Mouse (Mus musculus) thymus, postnatal 4 days (tissue): Measurements from ENCODE around the gene Bmp2k.

Experiments
- DNase-seq: peaks from one replicate; pipeline ENCODE4 v3.0.0; 2021

Bmp2k gene

DNA sequence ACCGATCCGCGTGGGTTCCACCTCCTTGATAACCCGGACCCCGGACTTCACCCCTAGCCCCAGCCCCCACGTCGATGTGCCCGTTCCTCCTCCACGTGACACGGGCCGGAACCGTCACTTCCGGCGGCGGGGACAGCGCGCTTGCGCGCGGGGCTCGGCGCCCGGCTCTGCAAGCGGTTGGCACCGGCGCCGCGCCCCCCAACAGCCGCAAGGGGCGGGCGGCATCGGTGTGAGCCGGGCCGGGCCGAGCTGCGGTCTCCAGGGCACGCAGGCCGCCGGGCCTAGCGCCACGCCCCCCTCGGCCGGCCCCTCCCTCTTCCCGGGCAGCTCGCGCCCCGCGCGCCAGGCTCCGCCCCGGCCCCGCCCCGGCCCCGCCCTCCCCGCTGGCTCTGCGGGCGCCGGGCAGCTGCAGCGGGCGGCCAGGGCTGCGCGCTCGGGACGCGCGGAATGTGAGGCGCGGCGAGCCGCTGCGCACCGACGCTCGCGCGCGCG is at the start of gene Bmp2k:
Gene Bmp2k, plus strand, starts transcription at position 380 of the 492 bp plus-strand sequence.
- DNase-seq: peak; percentile 92

GRCm38 (mm10) chr5:96948856-96949527 is 48.5 kb upstream of the Bmp2k start:
- DNase-seq: no peak

GRCm38 (mm10) chr5:96949839-96950666 is 47.4 kb upstream of the Bmp2k start:
- no peak for DNase-seq

DNA sequence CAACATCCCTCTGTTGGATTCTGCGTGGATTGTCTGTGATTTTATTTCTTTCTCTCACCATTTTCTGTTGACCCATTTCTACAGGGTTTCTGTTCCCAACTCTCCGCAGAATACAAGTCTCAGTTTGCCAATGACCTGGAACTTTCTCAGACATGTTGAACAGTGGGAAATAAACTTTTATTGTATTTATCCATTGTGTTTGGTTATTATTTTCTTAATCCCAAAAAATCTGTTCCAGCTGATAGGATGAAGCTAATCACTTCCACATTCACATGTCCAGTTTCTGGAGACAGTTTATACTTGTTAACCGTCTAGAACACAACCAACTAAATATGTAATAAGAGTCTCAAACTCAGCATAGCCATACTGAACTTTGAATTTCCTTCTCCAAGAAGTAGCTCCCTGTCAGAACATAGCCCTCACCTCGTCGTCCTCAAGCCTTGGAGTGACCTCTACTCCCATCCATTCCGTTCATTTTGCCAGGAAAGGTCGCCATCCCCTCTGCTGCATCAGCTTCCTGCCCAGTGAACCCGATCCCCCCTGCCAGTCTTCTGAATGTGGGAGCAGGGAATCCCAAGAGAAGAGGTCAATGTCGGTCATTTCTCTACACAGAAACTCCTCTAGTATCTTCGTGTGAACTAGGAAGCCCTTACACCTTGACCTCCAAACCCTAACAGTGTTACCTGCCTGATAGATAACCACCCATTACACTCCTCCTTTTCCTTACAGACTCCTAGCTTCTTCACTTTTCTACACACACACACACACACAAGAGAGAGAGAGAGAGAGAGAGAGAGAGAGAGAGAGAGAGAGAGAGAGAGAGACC is 46.6 kb upstream of the Bmp2k start:
- no peak for DNase-seq

GRCm38 (mm10) chr5:96951493-96952105 is 45.9 kb upstream of the Bmp2k start:
- DNase-seq: no peak

DNA sequence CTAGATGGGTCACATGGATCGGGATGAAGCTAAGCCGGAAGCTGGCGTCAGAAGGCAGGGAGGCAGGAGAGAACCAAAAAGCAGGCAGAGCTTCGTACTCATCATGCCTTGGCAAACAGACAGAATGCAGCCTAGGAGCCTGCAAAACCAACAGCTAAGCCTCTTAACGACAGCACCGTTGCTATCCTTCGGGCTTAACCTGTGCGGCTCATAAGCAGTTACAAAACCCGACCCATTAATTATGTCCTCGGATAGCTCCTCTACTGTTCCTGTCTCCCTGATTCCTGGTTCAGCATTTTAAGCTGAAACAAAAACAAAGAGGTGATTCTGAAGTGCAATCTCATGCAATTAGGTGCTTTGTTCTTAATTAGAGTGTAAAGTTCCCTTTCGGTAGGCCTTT is 43.4 kb upstream of the Bmp2k start:
- DNase-seq: no peak

DNA sequence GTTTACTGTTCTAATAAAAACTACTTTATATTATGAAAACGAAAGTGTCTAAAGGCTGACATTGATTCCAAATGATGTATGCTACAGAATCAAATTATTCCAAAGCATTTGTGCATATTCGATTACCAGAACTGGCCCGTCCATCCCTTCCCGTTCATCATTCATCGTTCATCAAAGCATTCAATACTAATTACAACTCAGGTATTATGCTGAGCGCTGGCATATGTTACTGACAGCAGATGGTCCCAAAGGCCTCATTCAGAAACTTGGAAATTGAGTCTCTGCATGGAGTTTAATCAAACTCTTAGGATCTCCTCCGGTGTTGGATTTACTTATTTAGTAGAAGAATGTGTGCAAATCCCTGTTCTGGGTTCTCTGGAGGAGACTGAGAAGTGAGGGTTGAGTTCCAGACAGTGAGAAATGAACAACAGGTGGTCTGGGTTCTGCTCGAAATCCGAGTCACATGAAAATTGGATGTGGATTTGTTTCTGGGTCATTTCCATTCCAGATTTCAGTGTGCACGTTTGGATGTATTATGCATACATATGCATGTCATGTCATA is 42.9 kb upstream of the Bmp2k start:
- DNase-seq: no peak

DNA sequence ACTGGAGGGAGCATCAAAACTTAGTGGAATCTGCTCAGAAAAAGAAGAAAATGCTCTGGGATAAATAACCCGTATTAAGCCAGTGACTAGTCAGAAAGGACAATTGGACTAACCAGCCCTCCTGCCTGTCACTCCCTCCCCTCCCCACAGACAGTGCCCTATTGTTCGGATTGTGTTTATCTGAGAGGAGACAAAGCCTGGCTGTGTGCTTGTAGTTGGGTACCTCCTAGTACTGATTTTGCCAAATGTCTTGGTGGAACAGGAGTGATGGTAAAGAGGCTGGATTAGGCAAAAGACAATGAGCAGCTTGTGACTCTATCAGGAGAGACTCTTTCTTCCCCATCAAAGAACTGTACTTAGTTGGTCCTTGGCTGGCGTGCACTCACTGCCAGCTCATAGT is 40.6 kb upstream of the Bmp2k start:
- DNase-seq: no peak

GRCm38 (mm10) chr5:96961122-96961521 is 36.4 kb upstream of the Bmp2k start:
- DNase-seq: no peak

- DNase-seq: no peak
These were observed 35.6 kb upstream of the Bmp2k start for GRCm38 (mm10) chr5:96961852-96962251.

- no peak for DNase-seq
These were observed 35.1 kb upstream of the Bmp2k start for GRCm38 (mm10) chr5:96962252-96962933.

- DNase-seq: no peak
These were observed 34.6 kb upstream of the Bmp2k start for GRCm38 (mm10) chr5:96962934-96963301.

DNA sequence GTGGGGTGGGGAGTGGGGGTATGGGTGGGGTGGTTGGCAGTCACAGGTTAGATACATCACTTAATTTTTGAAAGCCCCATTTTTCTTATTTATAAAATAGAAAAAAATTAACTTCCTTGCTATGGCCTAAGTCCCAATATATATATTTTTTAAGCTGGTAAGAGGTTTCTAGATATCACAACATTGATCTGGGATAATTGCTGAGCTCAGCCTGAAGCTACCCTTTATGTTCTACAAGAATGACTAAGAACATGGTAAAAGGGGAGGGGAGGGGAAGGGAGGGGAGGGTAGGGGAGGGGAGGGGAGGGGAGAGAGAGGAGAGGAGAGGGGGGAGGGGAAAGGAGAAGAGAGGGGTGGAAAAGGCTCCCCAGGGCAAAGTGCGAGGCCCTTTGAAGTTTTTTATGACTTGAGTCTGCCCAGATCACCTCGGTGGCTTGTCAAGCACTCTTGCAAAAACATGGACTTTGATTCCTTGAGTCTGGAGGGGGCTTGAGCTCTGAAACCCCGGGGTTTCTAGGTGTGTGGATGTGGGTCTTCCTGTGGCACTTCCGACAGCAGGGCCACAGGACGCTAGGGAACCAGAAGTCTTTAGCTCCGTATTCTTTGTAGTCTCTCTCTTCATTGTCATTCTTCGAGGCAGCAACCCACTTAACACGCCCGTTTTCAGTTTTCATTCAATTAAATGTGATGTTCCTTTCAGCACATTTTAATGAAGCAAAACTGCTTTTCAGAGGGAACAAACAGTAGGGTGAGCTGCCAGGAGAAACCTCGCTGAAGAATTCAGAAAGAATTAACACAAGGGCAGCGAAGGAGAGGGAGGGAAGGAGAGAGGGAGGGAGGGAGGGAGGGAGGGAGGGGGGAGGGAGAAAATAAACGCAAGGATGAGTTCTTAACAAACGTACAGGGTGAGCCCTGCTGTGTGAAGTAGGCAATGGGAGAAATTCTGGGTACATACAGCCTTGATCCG is 33.1 kb upstream of the Bmp2k start:
- peak; percentile 24 for DNase-seq

DNA sequence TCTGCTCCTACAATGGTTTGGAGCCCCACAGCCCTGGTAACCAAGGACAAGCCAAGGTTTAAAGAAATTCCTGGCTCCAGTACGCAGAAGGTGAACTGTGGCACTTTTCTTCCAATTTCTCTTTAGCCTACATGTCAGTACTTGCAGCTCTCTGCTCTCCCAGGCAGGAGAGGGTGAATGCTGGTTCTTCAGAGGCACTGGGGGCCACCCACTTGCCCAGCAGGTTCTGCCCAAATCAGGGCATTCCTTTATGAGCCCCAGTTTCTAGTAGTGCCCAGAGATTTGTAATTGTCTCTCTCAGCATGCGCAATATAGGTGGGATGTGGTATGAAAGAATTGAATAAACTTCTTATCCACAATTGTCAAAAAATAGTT is 32.5 kb upstream of the Bmp2k start:
- no peak for DNase-seq

- DNase-seq: no peak
These were observed 32.0 kb upstream of the Bmp2k start for GRCm38 (mm10) chr5:96965503-96965902.

DNA sequence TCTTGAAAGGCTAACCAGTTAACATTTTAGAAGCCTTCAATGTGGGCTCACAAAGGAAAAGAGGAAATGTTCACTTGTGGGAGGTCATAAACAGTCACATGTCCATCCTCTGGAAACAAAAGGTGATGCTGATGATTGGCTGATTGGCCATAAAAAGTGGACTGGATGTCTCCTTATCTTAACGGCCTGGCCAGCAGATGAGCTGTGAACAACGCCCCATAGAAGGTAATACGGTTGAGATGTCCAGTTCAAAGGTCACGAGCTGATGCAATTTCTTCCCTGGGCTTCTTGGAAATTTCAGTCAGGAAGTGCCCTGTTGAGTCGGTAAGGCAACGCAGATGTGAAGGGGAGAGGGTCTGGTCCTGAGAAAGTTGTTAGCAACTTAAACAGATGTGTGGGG is 28.9 kb upstream of the Bmp2k start:
- no peak for DNase-seq

- DNase-seq: no peak
These were observed 28.5 kb upstream of the Bmp2k start for GRCm38 (mm10) chr5:96969032-96969431.

GRCm38 (mm10) chr5:96969705-96970471 is 27.6 kb upstream of the Bmp2k start:
- no peak for DNase-seq

- DNase-seq: no peak
These were observed 27.0 kb upstream of the Bmp2k start for GRCm38 (mm10) chr5:96970472-96970848.
